Mouse (Mus musculus): ENCODE data around the gene Ctnnd2.

GRCm38 (mm10) chr15:30891986-30892385 is 719.6 kb downstream of the Ctnnd2 start:
- no peak for TF ChIP-seq MAX (IDR thresholded peaks at IDR 0.05; ENCODE audit: low read depth)
- TF ChIP-seq E2F4 (IDR thresholded peaks at IDR 0.05; ENCODE audit: insufficient read depth) = no peak
- TF ChIP-seq POLR2A (IDR thresholded peaks at IDR 0.05; ENCODE audit: insufficient read length, low read depth) = no peak
